Mouse (Mus musculus) neural tube, embryonic 14.5 days (tissue): Measurements from ENCODE around the gene Trmt1. TPM values are rescaled to one million over a fixed set of nuclear protein-coding genes. Genes with fewer than 3 reads are reported as not detected.

Experiments used
- ATAC-seq: fragments of 200-750 bp; cut with Nextera tagmentation; 2 replicates; pipeline ENCODE4 v1.8.0; 2017; ENCODE audit warnings: low read depth, mild to moderate bottlenecking, moderate TSS enrichment, moderate library complexity
- H3K27ac ChIP-seq: fragments of 300-500 bp; sonication (generic); 2 replicates; pipeline ENCODE4 v1.5.1; 2014; ENCODE audit warnings: low read depth, mild to moderate bottlenecking, control low read depth, low read length, moderate library complexity, mixed read lengths
- H3K27me3 ChIP-seq: fragments of 300-500 bp; sonication (generic); 2 replicates; pipeline ENCODE4 v1.6.1; 2014; ENCODE audit warnings: low read length; ENCODE audit not compliant: control insufficient read depth, insufficient read depth
- H3K36me3 ChIP-seq: fragments of 300-500 bp; sonication (generic); 2 replicates; pipeline ENCODE4 v1.6.1; 2014; ENCODE audit warnings: low read length, mixed read lengths; ENCODE audit not compliant: control insufficient read depth, insufficient read depth
- H3K4me1 ChIP-seq: fragments of 300-500 bp; sonication (generic); 2 replicates; pipeline ENCODE4 v1.6.1; 2014; ENCODE audit warnings: low read length; ENCODE audit not compliant: control insufficient read depth, insufficient read depth
- H3K4me2 ChIP-seq: fragments of 300-500 bp; sonication (generic); 2 replicates; pipeline ENCODE4 v1.6.1; 2014; ENCODE audit warnings: mild to moderate bottlenecking, low read depth, low read length, control low read depth
- H3K4me3 ChIP-seq: fragments of 300-500 bp; sonication (generic); 2 replicates; pipeline ENCODE4 v1.5.1; 2014; ENCODE audit warnings: low read depth, low read length, control low read depth, mixed read lengths
- H3K9ac ChIP-seq: fragments of 300-500 bp; sonication (generic); replicated peaks from 2 replicates; pipeline ENCODE4 v1.6.1; 2014; ENCODE audit warnings: low read depth, mild to moderate bottlenecking, control low read depth, low read length, mixed read lengths
- H3K9me3 ChIP-seq: fragments of 300-500 bp; sonication (generic); 2 replicates; pipeline ENCODE4 v1.6.1; 2016; ENCODE audit warnings: low read length; ENCODE audit not compliant: control insufficient read depth
- WGBS: fragments of 180-500 bp; shearing (Covaris S2); extraction: QIAGEN DNeasy Blood & Tissue Kit; methylation state at CpG from one replicate; pipeline ENCODE4 v1.1.7; 2014; 5-methylcytosine and 5-hydroxymethylcytosine counted together
- polyA plus RNA-seq: library from polyadenylated mRNA; unstranded; fragments of >200 nt; fragmentation: Nextera tagmentation; extraction: Ambion mirVana; gene quantifications from 2 replicates; pipeline ENCODE4 v1.2.1, GENCODE M21; 2014

Trmt1 gene
- polyA plus RNA-seq, 1 experiment from 2014 or later = 70.2 TPM

- no peak for ATAC-seq
- H3K4me2 ChIP-seq = peak overlapping the region; percentile 20; the same call in 1 of the 2 replicates
- H3K9ac ChIP-seq = 0 out of 2 replicates have a peak overlapping the region, but pooled peaks have one; percentile 25
- no peak overlapping the region for H3K4me3 ChIP-seq
- H3K9me3 ChIP-seq = no peaks in the 10 kb centered on the region
- 0 out of 2 replicates have a peak, but pooled peaks cover under 1% of the 10 kb centered on the region for H3K36me3 ChIP-seq
- peak overlapping the region; percentile 50; the same call in 1 of the 2 replicates for H3K27ac ChIP-seq
- H3K27me3 ChIP-seq = peaks cover 31% of the 10 kb centered on the region
- peaks cover 19% of the 10 kb centered on the region for H3K4me1 ChIP-seq
- WGBS = 3% methylated on average over 16 of the region's 16 CpGs
These were observed 18.2 kb downstream of the Trmt1 start for GRCm38 (mm10) chr8:84704356-84704755.

- under 1% methylated on average over 59 of the region's 61 CpGs for WGBS
- H3K27me3 ChIP-seq = peaks cover 31% of the 10 kb centered on the region
- no peaks in the 10 kb centered on the region for H3K9me3 ChIP-seq
- no peak for ATAC-seq
- H3K27ac ChIP-seq = peak overlapping the region; percentile 77
- H3K4me2 ChIP-seq = peak overlapping the region; percentile 40
- peak overlapping the region; percentile 17; the same call in 1 of the 2 replicates for H3K4me3 ChIP-seq
- H3K4me1 ChIP-seq = peaks cover 26% of the 10 kb centered on the region
- H3K9ac ChIP-seq = 0 out of 2 replicates have a peak overlapping the region, but pooled peaks have one; percentile 37
- no peaks in the 10 kb centered on the region for H3K36me3 ChIP-seq
These were observed 19.0 kb downstream of the Trmt1 start for GRCm38 (mm10) chr8:84704867-84705831.

- Histone ChIP-seq H3K9me3 (no peaks in the 10 kb centered on the region), H3K9ac (0 out of 2 replicates have a peak overlapping the region, but pooled peaks have one; percentile 37), H3K4me1 (peaks cover 27% of the 10 kb centered on the region), H3K4me3 (peak overlapping the region; percentile 17; the same call in 1 of the 2 replicates), H3K36me3 (no peaks in the 10 kb centered on the region), H3K27me3 (peaks cover 31% of the 10 kb centered on the region), H3K27ac (peak overlapping the region; percentile 77), H3K4me2 (peak overlapping the region; percentile 40; the same call in 1 of the 2 replicates)
- ATAC-seq = no peak
- 2% methylated on average over 12 of the region's 12 CpGs for WGBS
These were observed 19.9 kb downstream of the Trmt1 start for GRCm38 (mm10) chr8:84705960-84706359.

GRCm38 (mm10) chr8:84706610-84707266 lies 20.6 kb downstream of the Trmt1 start:
- Histone ChIP-seq H3K27ac (peak overlapping the region; percentile 63), H3K4me2 (peak overlapping the region; percentile 34), H3K36me3 (no peaks in the 10 kb centered on the region), H3K27me3 (peaks cover 26% of the 10 kb centered on the region), H3K4me3 (peak overlapping the region; percentile 12; the same call in 1 of the 2 replicates), H3K9me3 (no peaks in the 10 kb centered on the region), H3K4me1 (peaks cover 27% of the 10 kb centered on the region), H3K9ac (peak overlapping the region; percentile 44)
- ATAC-seq = no peak
- WGBS = 4% methylated on average over 45 of the region's 45 CpGs

GRCm38 (mm10) chr8:84707267-84707883 lies 21.3 kb downstream of the Trmt1 start:
- peak overlapping the region; percentile 12; the same call in 1 of the 2 replicates for H3K4me3 ChIP-seq
- 8% methylated on average over 20 of the region's 22 CpGs for WGBS
- peak overlapping the region; percentile 63 for H3K27ac ChIP-seq
- no peak for ATAC-seq
- H3K9ac ChIP-seq = no peak overlapping the region
- peaks cover 22% of the 10 kb centered on the region for H3K27me3 ChIP-seq
- peak overlapping the region; percentile 34; the same call in 1 of the 2 replicates for H3K4me2 ChIP-seq
- peaks cover 27% of the 10 kb centered on the region for H3K4me1 ChIP-seq
- no peaks in the 10 kb centered on the region for H3K36me3 ChIP-seq
- no peaks in the 10 kb centered on the region for H3K9me3 ChIP-seq

GRCm38 (mm10) chr8:84708071-84708541 lies 22.0 kb downstream of the Trmt1 start:
- ATAC-seq = no peak
- WGBS = 5% methylated on average over 15 of the region's 15 CpGs
- H3K27ac ChIP-seq = peak overlapping the region; percentile 63
- peak overlapping the region; percentile 34; the same call in 1 of the 2 replicates for H3K4me2 ChIP-seq
- peaks cover 15% of the 10 kb centered on the region for H3K27me3 ChIP-seq
- peaks cover 27% of the 10 kb centered on the region for H3K4me1 ChIP-seq
- H3K9ac ChIP-seq = no peak overlapping the region
- H3K4me3 ChIP-seq = no peak overlapping the region
- no peaks in the 10 kb centered on the region for H3K36me3 ChIP-seq
- H3K9me3 ChIP-seq = no peaks in the 10 kb centered on the region

GRCm38 (mm10) chr8:84708774-84709475 lies 22.8 kb downstream of the Trmt1 start:
- ATAC-seq = peak; percentile 76
- Histone ChIP-seq H3K27ac (peak overlapping the region; percentile 71), H3K27me3 (peaks cover 9% of the 10 kb centered on the region; the same call in 1 of the 2 replicates), H3K9me3 (no peaks in the 10 kb centered on the region), H3K4me1 (peaks cover 35% of the 10 kb centered on the region), H3K36me3 (no peaks in the 10 kb centered on the region), H3K4me2 (no peak overlapping the region), H3K4me3 (no peak overlapping the region), H3K9ac (no peak overlapping the region)
- WGBS = 8% methylated on average over 12 of the region's 12 CpGs

- Histone ChIP-seq H3K9ac (no peak overlapping the region), H3K27ac (peak overlapping the region; percentile 71), H3K4me3 (no peak overlapping the region), H3K4me1 (peaks cover 37% of the 10 kb centered on the region), H3K36me3 (no peaks in the 10 kb centered on the region), H3K9me3 (no peaks in the 10 kb centered on the region), H3K4me2 (no peak overlapping the region), H3K27me3 (0 out of 2 replicates have a peak, but pooled peaks cover 5% of the 10 kb centered on the region)
- 91% methylated on average over 1 of the region's 1 CpGs for WGBS
- ATAC-seq = no peak
These were observed 23.8 kb downstream of the Trmt1 start for GRCm38 (mm10) chr8:84709931-84710330.
